Mouse (Mus musculus): ENCODE results near the gene Foxd1. TPM values are rescaled to one million over a fixed set of nuclear protein-coding genes. Genes with fewer than 3 reads are reported as not detected.

The Foxd1 gene
- 0.24 to 0.35 TPM in 2 of 4 replicates, not detected in the others for total RNA-seq (2023)

GRCm38 (mm10) chr13:98354090-98354801, at the start of gene Foxd1:
TSS of gene Foxd1 (plus strand) at chr13:98354242.

GRCm38 (mm10) chr13:98316480-98317245, 37.4 kb upstream of the Foxd1 start, which contains the start of gene Btf3:
TSS of gene Btf3 (minus strand) at chr13:98317006.

Other genes starting within 250 kb of the Foxd1 start
- not detected in 4 replicates for gene Arhgef28, start 147.8 kb upstream of the Foxd1 start, total RNA-seq (2023)
- gene Utp15, start 91.2 kb upstream of the Foxd1 start, total RNA-seq (2023) = 67.3 to 73.3 TPM (median 71.0 TPM) in 4 replicates
- gene Ankra2, start 91.2 kb upstream of the Foxd1 start, total RNA-seq (2023) = 29.4 to 37.4 TPM (median 32.5 TPM) in 4 replicates
- gene Gm21976, start 74.4 kb upstream of the Foxd1 start, total RNA-seq (2023) = not detected in 4 replicates
- gene Btf3, start 37.2 kb upstream of the Foxd1 start, total RNA-seq (2023) = 412 to 433 TPM (median 421 TPM) in 4 replicates
- not detected in 4 replicates for gene Gm10320, start 137.8 kb downstream of the Foxd1 start, total RNA-seq (2023)

All from B cell, adult 62 days (primary cell).